Mouse (Mus musculus) liver, postnatal 0 days (tissue): ENCODE measurements around the gene Fbxo3.

ENCODE experiments used
- CTCF ChIP-seq: sonication (generic); IDR thresholded peaks from 2 replicates; pipeline ENCODE4 v1.5.1; 2016; ENCODE audit warnings: antibody characterized with exemption, low read depth
- EP300 ChIP-seq: IDR thresholded peaks from 2 replicates; pipeline ENCODE4 v1.6.1; 2016; ENCODE audit warnings: antibody characterized with exemption, low read depth, mild to moderate bottlenecking

GRCm38 (mm10) chr2:104002711-104003413, 24.7 kb upstream of the Fbxo3 start:
- TF ChIP-seq CTCF (peak; percentile 87), EP300 (no peak)
